Mouse (Mus musculus) limb, embryonic 15.5 days (tissue): ENCODE measurements around the gene Pim3. TPM values are rescaled to one million over a fixed set of nuclear protein-coding genes. Genes with fewer than 3 reads are reported as not detected.
"Not testable (repeated sequence)": the region's sequence is repeated elsewhere in the genome, so short reads cannot be mapped to it uniquely, and the experiment has no call there.

Source experiments
- ATAC-seq: fragments of 200-750 bp; cut with Nextera tagmentation; 2 replicates; pipeline ENCODE4 v1.8.0; 2017; ENCODE audit warnings: low read depth, moderate TSS enrichment; ENCODE audit not compliant: insufficient number of reproducible peaks, low FRiP score, low TSS enrichment
- H3K27ac ChIP-seq: fragments of 300-500 bp; sonication (generic); 2 replicates; pipeline ENCODE4 v1.5.1; 2015; ENCODE audit warnings: moderate library complexity, mild to moderate bottlenecking, inconsistent platforms
- H3K27me3 ChIP-seq: fragments of 300-500 bp; sonication (generic); 2 replicates; pipeline ENCODE4 v1.6.1; 2015; ENCODE audit warnings: inconsistent platforms
- H3K36me3 ChIP-seq: fragments of 300-500 bp; sonication (generic); 2 replicates; pipeline ENCODE4 v1.6.1; 2015; ENCODE audit warnings: inconsistent platforms
- H3K4me1 ChIP-seq: fragments of 300-500 bp; sonication (generic); 2 replicates; pipeline ENCODE4 v1.6.1; 2015; ENCODE audit warnings: inconsistent platforms
- H3K4me2 ChIP-seq: fragments of 300-500 bp; sonication (generic); 2 replicates; pipeline ENCODE4 v1.6.1; 2015; ENCODE audit warnings: mild to moderate bottlenecking, inconsistent platforms
- H3K4me3 ChIP-seq: fragments of 300-500 bp; sonication (generic); 2 replicates; pipeline ENCODE4 v1.5.1; 2015; ENCODE audit warnings: mild to moderate bottlenecking, inconsistent platforms
- H3K9ac ChIP-seq: fragments of 300-500 bp; sonication (generic); 2 replicates; pipeline ENCODE4 v1.6.1; 2015; ENCODE audit warnings: inconsistent platforms
- H3K9me3 ChIP-seq: fragments of 300-500 bp; sonication (generic); 2 replicates; pipeline ENCODE4 v1.6.1; 2016; ENCODE audit warnings: inconsistent platforms
- WGBS: fragments of 180-500 bp; shearing (Covaris S2); methylation state at CpG from one replicate; pipeline ENCODE4 v1.1.7; 2015; 5-methylcytosine and 5-hydroxymethylcytosine counted together
- polyA plus RNA-seq: library from polyadenylated mRNA; unstranded; fragments of >200 nt; fragmentation: Nextera tagmentation; extraction: Ambion mirVana; gene quantifications from 2 replicates; pipeline ENCODE4 v1.2.1, GENCODE M21; 2015

The Pim3 gene
- 52.9 and 61.4 TPM in 2 replicates for polyA plus RNA-seq

- no peaks in the 10 kb centered on the region for H3K9me3 ChIP-seq
- peak within 1 kb of the TSS; percentile 96 for H3K27ac ChIP-seq
- peak within 1 kb of the TSS; percentile 88 for H3K4me3 ChIP-seq
- WGBS = under 1% methylated on average over 102 of the region's 107 CpGs
- peak within 1 kb of the TSS; percentile 82 for H3K9ac ChIP-seq
- peaks cover 20% of the 10 kb centered on the region for H3K36me3 ChIP-seq
- H3K4me2 ChIP-seq = peak within 1 kb of the TSS; percentile 93
- ATAC-seq = peak; percentile 82
- H3K4me1 ChIP-seq = peaks cover 52% of the 10 kb centered on the region
- no peaks in the 10 kb centered on the region for H3K27me3 ChIP-seq
These were observed at the start of gene Pim3 for GRCm38 (mm10) chr15:88861772-88862622. TSS of gene Pim3 (plus strand) at chr15:88862186.

GRCm38 (mm10) chr15:88813262-88813661 is 48.7 kb upstream of the Pim3 start:
- no peaks in the 10 kb centered on the region for H3K9me3 ChIP-seq
- WGBS = 95% methylated on average over 3 of the region's 3 CpGs
- H3K9ac ChIP-seq = no peak overlapping the region
- H3K4me2 ChIP-seq = no peak overlapping the region
- H3K27ac ChIP-seq = no peak overlapping the region
- no peak overlapping the region for H3K4me3 ChIP-seq
- ATAC-seq = no peak
- H3K4me1 ChIP-seq = peaks cover under 1% of the 10 kb centered on the region; the same call in 1 of the 2 replicates
- H3K27me3 ChIP-seq = no peaks in the 10 kb centered on the region
- peaks cover 60% of the 10 kb centered on the region for H3K36me3 ChIP-seq

GRCm38 (mm10) chr15:88813873-88814272 is 48.1 kb upstream of the Pim3 start:
- H3K9me3 ChIP-seq, H3K4me3 ChIP-seq, H3K4me1 ChIP-seq, H3K4me2 ChIP-seq, ATAC-seq, H3K9ac ChIP-seq, H3K27me3 ChIP-seq, H3K27ac ChIP-seq: not testable (repeated sequence)
- 87% methylated on average over 2 of the region's 2 CpGs for WGBS
- peaks cover 54% of the 10 kb centered on the region for H3K36me3 ChIP-seq

- Histone ChIP-seq H3K9ac (no peak overlapping the region), H3K27me3 (no peaks in the 10 kb centered on the region), H3K9me3 (no peaks in the 10 kb centered on the region), H3K4me1 (peaks cover 4% of the 10 kb centered on the region; the same call in 1 of the 2 replicates), H3K4me3 (no peak overlapping the region), H3K27ac (no peak overlapping the region), H3K36me3 (peaks cover 50% of the 10 kb centered on the region), H3K4me2 (no peak overlapping the region)
- 94% methylated on average over 11 of the region's 11 CpGs for WGBS
- no peak for ATAC-seq
These were observed 47.5 kb upstream of the Pim3 start for GRCm38 (mm10) chr15:88814411-88815047.

- Histone ChIP-seq H3K4me1 (peaks cover 7% of the 10 kb centered on the region), H3K9me3 (no peaks in the 10 kb centered on the region), H3K9ac (no peak overlapping the region), H3K4me2 (no peak overlapping the region), H3K4me3 (no peak overlapping the region), H3K27ac (no peak overlapping the region), H3K36me3 (peaks cover 47% of the 10 kb centered on the region), H3K27me3 (no peaks in the 10 kb centered on the region)
- ATAC-seq = no peak
- 87% methylated on average over 6 of the region's 6 CpGs for WGBS
These were observed 46.7 kb upstream of the Pim3 start for GRCm38 (mm10) chr15:88815196-88815700.

GRCm38 (mm10) chr15:88819026-88819905 is 42.7 kb upstream of the Pim3 start, which contains the start of the genes Alg12 and Creld2:
TSS of gene Alg12 (minus strand) at chr15:88819318.
TSS of gene Creld2 (plus strand) at chr15:88819646.
- Histone ChIP-seq H3K4me2 (peak within 1 kb of the TSS; percentile 87), H3K9ac (peak within 1 kb of the TSS; percentile 85), H3K4me1 (peaks cover 20% of the 10 kb centered on the region), H3K9me3 (no peaks in the 10 kb centered on the region), H3K4me3 (peak within 1 kb of the TSS; percentile 89), H3K36me3 (peaks cover 52% of the 10 kb centered on the region), H3K27ac (peak within 1 kb of the TSS; percentile 82), H3K27me3 (no peaks in the 10 kb centered on the region)
- WGBS = under 1% methylated on average over 88 of the region's 88 CpGs
- peak; percentile 98 for ATAC-seq

GRCm38 (mm10) chr15:88819906-88820303 is 42.1 kb upstream of the Pim3 start:
- peaks cover 20% of the 10 kb centered on the region for H3K4me1 ChIP-seq
- H3K9ac ChIP-seq = peak overlapping the region; percentile 76
- peaks cover 52% of the 10 kb centered on the region for H3K36me3 ChIP-seq
- no peak overlapping the region for H3K27ac ChIP-seq
- peak overlapping the region; percentile 89 for H3K4me3 ChIP-seq
- H3K27me3 ChIP-seq = no peaks in the 10 kb centered on the region
- peak overlapping the region; percentile 87 for H3K4me2 ChIP-seq
- no peak for ATAC-seq
- H3K9me3 ChIP-seq = no peaks in the 10 kb centered on the region
- under 1% methylated on average over 23 of the region's 23 CpGs for WGBS

GRCm38 (mm10) chr15:88821403-88821802 is 40.6 kb upstream of the Pim3 start:
- WGBS = 82% methylated on average over 7 of the region's 7 CpGs
- H3K4me2 ChIP-seq = no peak overlapping the region
- H3K9me3 ChIP-seq = no peaks in the 10 kb centered on the region
- no peak overlapping the region for H3K4me3 ChIP-seq
- no peaks in the 10 kb centered on the region for H3K27me3 ChIP-seq
- no peak for ATAC-seq
- H3K36me3 ChIP-seq = peaks cover 51% of the 10 kb centered on the region
- no peak overlapping the region for H3K27ac ChIP-seq
- no peak overlapping the region for H3K9ac ChIP-seq
- peaks cover 20% of the 10 kb centered on the region for H3K4me1 ChIP-seq

- peaks cover 50% of the 10 kb centered on the region for H3K36me3 ChIP-seq
- no peak overlapping the region for H3K4me3 ChIP-seq
- no peaks in the 10 kb centered on the region for H3K27me3 ChIP-seq
- ATAC-seq = no peak
- H3K4me2 ChIP-seq = no peak overlapping the region
- 91% methylated on average over 7 of the region's 7 CpGs for WGBS
- H3K27ac ChIP-seq = no peak overlapping the region
- H3K9ac ChIP-seq = no peak overlapping the region
- H3K4me1 ChIP-seq = peaks cover 20% of the 10 kb centered on the region
- H3K9me3 ChIP-seq = no peaks in the 10 kb centered on the region
These were observed 39.5 kb upstream of the Pim3 start for GRCm38 (mm10) chr15:88822513-88822912.

GRCm38 (mm10) chr15:88823376-88823775 is 38.6 kb upstream of the Pim3 start:
- Histone ChIP-seq H3K4me3 (no peak overlapping the region), H3K9me3 (no peaks in the 10 kb centered on the region), H3K27me3 (no peaks in the 10 kb centered on the region), H3K36me3 (peaks cover 50% of the 10 kb centered on the region), H3K4me2 (no peak overlapping the region), H3K4me1 (peaks cover 18% of the 10 kb centered on the region), H3K27ac (no peak overlapping the region), H3K9ac (no peak overlapping the region)
- WGBS = 93% methylated on average over 5 of the region's 5 CpGs
- no peak for ATAC-seq

- peaks cover 15% of the 10 kb centered on the region for H3K4me1 ChIP-seq
- no peak overlapping the region for H3K27ac ChIP-seq
- peaks cover 37% of the 10 kb centered on the region for H3K36me3 ChIP-seq
- WGBS = 89% methylated on average over 6 of the region's 6 CpGs
- H3K4me3 ChIP-seq = no peak overlapping the region
- no peaks in the 10 kb centered on the region for H3K27me3 ChIP-seq
- H3K4me2 ChIP-seq = no peak overlapping the region
- ATAC-seq = no peak
- H3K9me3 ChIP-seq = no peaks in the 10 kb centered on the region
- no peak overlapping the region for H3K9ac ChIP-seq
These were observed 34.5 kb upstream of the Pim3 start for GRCm38 (mm10) chr15:88827466-88827865.
